Mouse (Mus musculus): ENCODE measurements around the gene Ppp1r3f. TPM values are rescaled to one million over a fixed set of nuclear protein-coding genes. Genes with fewer than 3 reads are reported as not detected.

Gene Ppp1r3f
- polyA plus RNA-seq, 1 experiment from 2014 or later: 2.8 TPM

Other genes with a start within 250 kb of the Ppp1r3f start
- gene Usp27x, start 198.5 kb downstream of the Ppp1r3f start, polyA plus RNA-seq (2016; fragmentation: Nextera tagmentation; extraction: Ambion mirVana): 0.56 and 0.90 TPM in 2 replicates
- 0.07 and 0.08 TPM in 2 replicates for gene Foxp3, start 639 bp downstream of the Ppp1r3f start, polyA plus RNA-seq (2016; fragmentation: Nextera tagmentation; extraction: Ambion mirVana)
- 33.5 and 34.4 TPM in 2 replicates for gene Ccdc22, start 31.2 kb upstream of the Ppp1r3f start, polyA plus RNA-seq (2016; fragmentation: Nextera tagmentation; extraction: Ambion mirVana)
- gene Cacna1f, start 32.8 kb upstream of the Ppp1r3f start, polyA plus RNA-seq (2016; fragmentation: Nextera tagmentation; extraction: Ambion mirVana): not detected in 2 replicates
- 18.5 and 26.5 TPM in 2 replicates for gene Syp, start 64.2 kb upstream of the Ppp1r3f start, polyA plus RNA-seq (2016; fragmentation: Nextera tagmentation; extraction: Ambion mirVana)
- gene Prickle3, start 83.0 kb upstream of the Ppp1r3f start, polyA plus RNA-seq (2016; fragmentation: Nextera tagmentation; extraction: Ambion mirVana): 4.4 and 4.5 TPM in 2 replicates
- gene Plp2, start 97.1 kb upstream of the Ppp1r3f start, polyA plus RNA-seq (2016; fragmentation: Nextera tagmentation; extraction: Ambion mirVana): 40.9 and 52.0 TPM in 2 replicates
- gene Magix, start 107.0 kb upstream of the Ppp1r3f start, polyA plus RNA-seq (2016; fragmentation: Nextera tagmentation; extraction: Ambion mirVana): not detected in 2 replicates
- gene Gpkow, start 122.8 kb upstream of the Ppp1r3f start, polyA plus RNA-seq (2016; fragmentation: Nextera tagmentation; extraction: Ambion mirVana): 36.0 and 42.8 TPM in 2 replicates
- 19.5 and 23.7 TPM in 2 replicates for gene Wdr45, start 140.1 kb upstream of the Ppp1r3f start, polyA plus RNA-seq (2016; fragmentation: Nextera tagmentation; extraction: Ambion mirVana)
- not detected in 2 replicates for gene Gm45208, start 148.0 kb upstream of the Ppp1r3f start, polyA plus RNA-seq (2016; fragmentation: Nextera tagmentation; extraction: Ambion mirVana)
- gene Praf2, start 154.2 kb upstream of the Ppp1r3f start, polyA plus RNA-seq (2016; fragmentation: Nextera tagmentation; extraction: Ambion mirVana): 78.2 and 101 TPM in 2 replicates
- gene Ccdc120, start 176.6 kb upstream of the Ppp1r3f start, polyA plus RNA-seq (2016; fragmentation: Nextera tagmentation; extraction: Ambion mirVana): 18.7 and 22.9 TPM in 2 replicates
- gene Tfe3, start 188.3 kb upstream of the Ppp1r3f start, polyA plus RNA-seq (2016; fragmentation: Nextera tagmentation; extraction: Ambion mirVana): 31.7 and 36.5 TPM in 2 replicates
- gene Gripap1, start 215.5 kb upstream of the Ppp1r3f start, polyA plus RNA-seq (2016; fragmentation: Nextera tagmentation; extraction: Ambion mirVana): 45.3 and 47.8 TPM in 2 replicates
- gene Kcnd1, start 248.0 kb upstream of the Ppp1r3f start, polyA plus RNA-seq (2016; fragmentation: Nextera tagmentation; extraction: Ambion mirVana): 1.4 and 2.2 TPM in 2 replicates

Measured in hindbrain, embryonic 10.5 days (tissue).